Mouse (Mus musculus): ENCODE results near the gene Tsg101. TPM values are rescaled to one million over a fixed set of nuclear protein-coding genes. Genes with fewer than 3 reads are reported as not detected.

The Tsg101 gene
- 91.6 and 103 TPM in 2 replicates for polyA plus RNA-seq (2012; ENCODE audit: insufficient read depth, insufficient read length, missing spikeins)

- Histone ChIP-seq H3K4me1 (ENCODE audit: control insufficient read depth, insufficient read depth, insufficient read length, low read length) (0 out of 2 replicates have a peak, but pooled peaks cover 3% of the 10 kb centered on the region), H3K27ac (replicated peaks; ENCODE audit: low read depth, low read length) (peak within 1 kb of the TSS; percentile 95), H3K4me3 (ENCODE audit: insufficient read depth, low read depth, low read length) (peak within 1 kb of the TSS; percentile 99)
These were observed at the start of gene Tsg101 for GRCm38 (mm10) chr7:46919551-46920176. Gene Tsg101, minus strand, starts transcription at chr7:46919969.

GRCm38 (mm10) chr7:46964070-46964469 lies 44.3 kb upstream of the Tsg101 start:
- Histone ChIP-seq H3K27ac (replicated peaks; ENCODE audit: low read depth, low read length) (no peak overlapping the region), H3K4me3 (ENCODE audit: insufficient read depth, low read depth, low read length) (no peak overlapping the region), H3K4me1 (ENCODE audit: control insufficient read depth, insufficient read depth, insufficient read length, low read length) (peaks cover 3% of the 10 kb centered on the region; the same call in 1 of the 2 replicates)

- peaks cover 3% of the 10 kb centered on the region; the same call in 1 of the 2 replicates for H3K4me1 ChIP-seq (ENCODE audit: control insufficient read depth, insufficient read depth, insufficient read length, low read length)
- H3K27ac ChIP-seq (replicated peaks; ENCODE audit: low read depth, low read length), result peak overlapping the region; percentile 20; the same call in 1 of the 2 replicates
- H3K4me3 ChIP-seq (ENCODE audit: insufficient read depth, low read depth, low read length), result no peak overlapping the region
These were observed 43.2 kb upstream of the Tsg101 start for GRCm38 (mm10) chr7:46962806-46963618.

GRCm38 (mm10) chr7:46962132-46962531 lies 42.4 kb upstream of the Tsg101 start:
- H3K27ac ChIP-seq (replicated peaks; ENCODE audit: low read depth, low read length), result no peak overlapping the region
- no peak overlapping the region for H3K4me3 ChIP-seq (ENCODE audit: insufficient read depth, low read depth, low read length)
- peaks cover 3% of the 10 kb centered on the region; the same call in 1 of the 2 replicates for H3K4me1 ChIP-seq (ENCODE audit: control insufficient read depth, insufficient read depth, insufficient read length, low read length)

- Histone ChIP-seq H3K4me3 (ENCODE audit: insufficient read depth, low read depth, low read length) (no peak overlapping the region), H3K4me1 (ENCODE audit: control insufficient read depth, insufficient read depth, insufficient read length, low read length) (peaks cover 3% of the 10 kb centered on the region; the same call in 1 of the 2 replicates), H3K27ac (replicated peaks; ENCODE audit: low read depth, low read length) (no peak overlapping the region)
These were observed 41.2 kb upstream of the Tsg101 start for GRCm38 (mm10) chr7:46960991-46961390.

- Histone ChIP-seq H3K4me3 (ENCODE audit: insufficient read depth, low read depth, low read length) (peak overlapping the region; percentile 41), H3K4me1 (ENCODE audit: control insufficient read depth, insufficient read depth, insufficient read length, low read length) (peaks cover 3% of the 10 kb centered on the region; the same call in 1 of the 2 replicates), H3K27ac (replicated peaks; ENCODE audit: low read depth, low read length) (no peak overlapping the region)
These were observed 39.1 kb upstream of the Tsg101 start for GRCm38 (mm10) chr7:46958853-46959252.

- H3K27ac ChIP-seq (replicated peaks; ENCODE audit: low read depth, low read length), result no peak within 1 kb of the TSS
- peak within 1 kb of the TSS; percentile 93 for H3K4me3 ChIP-seq (ENCODE audit: insufficient read depth, low read depth, low read length)
- peaks cover 3% of the 10 kb centered on the region; the same call in 1 of the 2 replicates for H3K4me1 ChIP-seq (ENCODE audit: control insufficient read depth, insufficient read depth, insufficient read length, low read length)
These were observed 38.3 kb upstream of the Tsg101 start, which contains the start of gene Uevld for GRCm38 (mm10) chr7:46957831-46958691. Gene Uevld, minus strand, starts transcription at chr7:46958527.

GRCm38 (mm10) chr7:46935847-46936246 lies 16.1 kb upstream of the Tsg101 start:
- no peak overlapping the region for H3K27ac ChIP-seq (replicated peaks; ENCODE audit: low read depth, low read length)

GRCm38 (mm10) chr7:46934788-46935187 lies 15.0 kb upstream of the Tsg101 start:
- H3K27ac ChIP-seq (replicated peaks; ENCODE audit: low read depth, low read length), result no peak overlapping the region

More at GRCm38 (mm10) chr7:46935847-46936246, 16.1 kb upstream of the Tsg101 start:
- Histone ChIP-seq H3K4me3 (ENCODE audit: insufficient read depth, low read depth, low read length) (no peak overlapping the region), H3K4me1 (ENCODE audit: control insufficient read depth, insufficient read depth, insufficient read length, low read length) (no peaks in the 10 kb centered on the region)

GRCm38 (mm10) chr7:46931370-46931769 lies 11.6 kb upstream of the Tsg101 start:
- Histone ChIP-seq H3K4me3 (ENCODE audit: insufficient read depth, low read depth, low read length) (no peak overlapping the region), H3K27ac (replicated peaks; ENCODE audit: low read depth, low read length) (no peak overlapping the region), H3K4me1 (ENCODE audit: control insufficient read depth, insufficient read depth, insufficient read length, low read length) (no peaks in the 10 kb centered on the region)

More at GRCm38 (mm10) chr7:46934788-46935187, 15.0 kb upstream of the Tsg101 start:
- Histone ChIP-seq H3K4me1 (ENCODE audit: control insufficient read depth, insufficient read depth, insufficient read length, low read length) (no peaks in the 10 kb centered on the region), H3K4me3 (ENCODE audit: insufficient read depth, low read depth, low read length) (no peak overlapping the region)

- H3K27ac ChIP-seq (replicated peaks; ENCODE audit: low read depth, low read length), result no peak overlapping the region
- no peak overlapping the region for H3K4me3 ChIP-seq (ENCODE audit: insufficient read depth, low read depth, low read length)
These were observed 8.5 kb upstream of the Tsg101 start for GRCm38 (mm10) chr7:46928291-46928690.

GRCm38 (mm10) chr7:46922075-46922474 lies 2.3 kb upstream of the Tsg101 start:
- H3K4me3 ChIP-seq (ENCODE audit: insufficient read depth, low read depth, low read length), result no peak overlapping the region
- H3K4me1 ChIP-seq (ENCODE audit: control insufficient read depth, insufficient read depth, insufficient read length, low read length), result 0 out of 2 replicates have a peak, but pooled peaks cover 3% of the 10 kb centered on the region
- H3K27ac ChIP-seq (replicated peaks; ENCODE audit: low read depth, low read length), result no peak overlapping the region

More at GRCm38 (mm10) chr7:46928291-46928690, 8.5 kb upstream of the Tsg101 start:
- no peaks in the 10 kb centered on the region for H3K4me1 ChIP-seq (ENCODE audit: control insufficient read depth, insufficient read depth, insufficient read length, low read length)

- Histone ChIP-seq H3K27ac (replicated peaks; ENCODE audit: low read depth, low read length) (no peak overlapping the region), H3K4me1 (ENCODE audit: control insufficient read depth, insufficient read depth, insufficient read length, low read length) (0 out of 2 replicates have a peak, but pooled peaks cover 3% of the 10 kb centered on the region), H3K4me3 (ENCODE audit: insufficient read depth, low read depth, low read length) (peak overlapping the region; percentile 99; the same call in 1 of the 2 replicates)
These were observed 944 bp downstream of the Tsg101 start for GRCm38 (mm10) chr7:46918678-46919371.

GRCm38 (mm10) chr7:46916376-46916775 lies 3.4 kb downstream of the Tsg101 start:
- H3K27ac ChIP-seq (replicated peaks; ENCODE audit: low read depth, low read length), result no peak overlapping the region
- no peak overlapping the region for H3K4me3 ChIP-seq (ENCODE audit: insufficient read depth, low read depth, low read length)
- H3K4me1 ChIP-seq (ENCODE audit: control insufficient read depth, insufficient read depth, insufficient read length, low read length), result 0 out of 2 replicates have a peak, but pooled peaks cover 3% of the 10 kb centered on the region
